Mouse (Mus musculus): ENCODE measurements at regions not wholly inside any gene's neighbourhood (a gene's known extent, or its start where the extent isn't known, plus 50 kb on each side); places are given as distances from the start of the nearest gene placed in this dataset.
A peak's percentile ranks its signal among the peaks of the same experiment; 100 is the strongest.

DNA sequence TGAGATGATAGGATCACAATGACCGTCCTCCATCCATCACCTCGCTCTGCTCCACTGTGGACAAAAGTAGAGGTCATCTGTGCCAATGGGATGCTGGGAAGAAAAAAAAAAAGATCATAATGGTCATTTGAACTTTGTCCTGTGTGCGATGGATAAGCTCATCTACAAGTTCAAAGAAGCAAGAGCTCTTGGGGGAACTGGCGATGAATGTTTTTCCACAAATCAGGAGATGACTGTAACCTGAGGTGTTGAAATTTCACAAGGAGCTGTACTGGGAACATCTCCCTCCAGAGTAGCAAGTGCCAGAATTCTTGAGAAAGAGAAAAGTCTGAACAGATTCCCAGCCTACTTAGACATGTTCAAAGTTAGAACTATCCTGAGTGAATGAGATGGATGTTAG, 287.0 kb downstream of the Tns3 start:
- no peak overlapping the region for H3K27ac ChIP-seq
- TF ChIP-seq CTCF (conservative IDR thresholded peaks at IDR 0.05) = no peak
- no peak for DNase-seq (ENCODE audit: low spot score in 2 of 2)
- no peak overlapping the region for H3K4me3 ChIP-seq

DNA sequence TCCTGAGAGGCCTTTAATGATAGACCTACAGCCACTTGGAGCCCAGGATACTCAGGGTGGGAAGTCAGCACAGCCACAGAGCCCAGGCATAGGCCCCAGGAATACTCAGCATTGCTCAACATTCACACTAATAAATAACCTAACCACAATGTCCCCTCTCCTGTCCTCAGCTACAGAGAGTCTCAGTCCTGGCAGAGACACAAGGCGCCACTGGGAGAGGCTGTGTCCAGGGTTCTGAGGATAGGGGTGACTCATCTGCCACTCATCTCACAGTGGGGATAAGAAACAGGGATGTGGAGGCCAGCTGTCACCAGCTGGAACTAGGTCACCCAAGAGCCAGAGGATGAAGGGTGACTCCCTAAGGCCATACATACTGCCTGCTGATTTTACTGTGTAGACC, 298.8 kb downstream of the Tns3 start:
- Histone ChIP-seq H3K4me3 (no peak overlapping the region), H3K27ac (no peak overlapping the region)
- TF ChIP-seq CTCF (conservative IDR thresholded peaks at IDR 0.05) = no peak
- no peak for DNase-seq (ENCODE audit: low spot score in 2 of 2)

DNA sequence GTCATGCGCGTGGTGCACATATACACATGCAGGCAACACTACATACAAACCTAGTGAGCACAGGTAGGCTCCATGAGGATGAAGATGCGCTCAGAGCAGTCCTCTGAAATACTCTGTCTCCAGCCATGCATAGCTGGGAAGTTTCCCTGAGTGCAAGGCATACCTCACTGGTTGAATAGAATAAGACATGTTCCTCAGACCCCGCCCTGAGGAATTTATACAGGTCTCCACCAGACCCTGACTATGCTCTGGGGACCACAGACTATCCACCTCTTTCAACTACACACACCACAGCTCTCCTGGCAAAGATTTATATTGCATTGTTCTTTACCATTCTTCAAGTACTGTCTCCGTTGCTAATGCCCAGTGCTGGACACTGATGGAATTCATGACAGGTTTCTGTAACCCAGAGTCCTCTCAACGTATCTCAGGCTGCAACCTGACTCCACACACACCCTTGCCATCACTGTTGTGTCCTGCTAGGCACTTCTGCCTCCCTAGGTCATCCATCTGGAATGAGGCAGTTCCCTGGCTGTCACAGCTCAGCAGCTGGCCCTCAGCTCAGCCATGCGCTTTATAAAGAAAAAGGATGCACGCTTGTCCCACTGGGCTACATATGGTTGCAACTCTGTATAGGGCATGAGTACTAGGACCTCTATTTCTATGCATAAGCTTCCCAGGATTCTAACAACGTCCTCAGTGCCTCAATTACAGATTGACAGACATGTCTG, 299.5 kb downstream of the Tns3 start:
- no peak overlapping the region for H3K4me3 ChIP-seq

DNA sequence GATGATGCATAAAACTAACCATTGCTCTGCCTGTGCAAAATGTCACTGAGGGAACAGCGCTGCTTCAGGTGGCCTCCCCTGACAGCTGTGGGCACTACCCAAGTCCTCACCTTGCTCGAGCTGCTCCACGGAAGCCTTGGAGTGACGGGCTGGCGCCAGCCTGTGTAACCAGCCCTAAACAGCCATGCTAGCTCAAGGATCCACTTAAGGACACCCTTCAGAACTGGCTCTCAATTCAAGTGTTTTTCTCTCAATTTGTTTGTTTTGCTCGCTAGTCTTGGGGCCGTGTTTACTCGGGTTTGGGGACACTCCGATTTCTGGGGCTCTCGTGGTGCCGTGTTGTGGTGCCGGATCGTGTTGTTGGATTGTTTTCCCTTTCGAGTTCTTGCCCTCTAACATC, 319.4 kb downstream of the Tns3 start:
- no peak overlapping the region for H3K27ac ChIP-seq
- DNase-seq (ENCODE audit: low spot score in 2 of 2) = no peak
- no peak overlapping the region for H3K4me3 ChIP-seq
- TF ChIP-seq CTCF (conservative IDR thresholded peaks at IDR 0.05) = no peak

More for the DNA sequence above, 299.5 kb downstream of the Tns3 start:
- H3K27ac ChIP-seq = no peak overlapping the region
- no peak for TF ChIP-seq CTCF (conservative IDR thresholded peaks at IDR 0.05)
- DNase-seq (ENCODE audit: low spot score in 2 of 2) = no peak

DNA sequence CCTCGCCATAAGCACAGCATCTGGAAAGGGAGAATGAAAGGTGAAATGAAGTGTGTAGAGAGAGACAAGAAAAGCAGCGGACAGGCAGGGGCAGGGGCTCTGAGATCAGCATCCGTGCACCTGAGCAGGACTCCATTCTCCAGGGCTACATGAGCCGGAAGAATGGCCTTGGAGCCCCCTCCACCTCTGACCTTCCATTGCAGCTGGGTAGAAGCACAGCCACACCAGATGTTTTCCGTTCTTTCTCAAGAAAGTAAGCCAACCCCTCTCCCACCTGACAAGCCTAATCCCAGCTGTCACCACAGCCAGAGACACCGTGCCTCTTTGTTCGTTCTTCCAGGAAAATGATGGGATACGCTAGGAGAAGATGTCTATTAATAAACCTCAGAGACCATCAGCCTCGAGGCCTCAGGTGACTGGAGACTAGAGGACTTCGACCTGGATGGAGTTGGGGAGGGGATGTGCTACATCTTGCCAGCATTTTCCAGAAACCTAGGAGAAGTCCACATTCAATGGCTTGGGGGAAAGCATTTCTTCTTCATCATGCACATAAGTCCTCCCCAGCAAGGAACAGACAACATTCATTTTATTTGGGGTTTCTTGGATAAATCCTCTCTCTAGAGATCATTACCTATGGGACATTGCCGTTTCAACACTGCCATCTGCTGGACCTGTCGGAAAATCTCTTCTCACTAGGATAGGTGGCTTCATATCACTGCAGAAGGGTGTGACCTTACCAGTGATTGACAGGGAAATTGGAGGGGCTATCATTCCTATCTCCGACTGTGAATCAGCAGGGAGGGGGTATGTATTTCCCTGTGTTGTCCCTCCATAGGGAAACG, 361.8 kb downstream of the Tns3 start:
- Histone ChIP-seq H3K27ac (no peak overlapping the region), H3K4me3 (no peak overlapping the region)
- TF ChIP-seq CTCF (conservative IDR thresholded peaks at IDR 0.05) = peak; percentile 87
- peak; percentile 58 to 65 for DNase-seq (ENCODE audit: low spot score in 2 of 2)

DNA sequence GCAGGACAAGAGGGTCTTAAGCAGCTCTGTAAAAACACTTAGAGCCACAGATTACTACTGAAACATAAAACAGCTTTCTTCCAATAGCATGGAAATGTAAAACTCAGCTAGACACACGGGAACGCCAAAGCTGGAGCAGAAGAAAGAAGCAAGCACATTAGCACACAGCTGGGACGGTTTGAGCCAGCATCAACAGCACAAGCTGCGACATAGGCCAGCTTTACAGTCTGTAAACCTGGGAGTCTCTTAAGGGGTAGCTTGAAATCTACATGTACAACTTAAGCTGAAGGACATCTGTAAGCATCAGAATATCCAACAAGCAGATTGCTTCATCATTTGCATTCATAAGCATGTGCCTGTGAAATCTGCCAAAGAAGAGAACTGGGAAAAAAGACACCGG, 366.9 kb downstream of the Tns3 start:
- Histone ChIP-seq H3K27ac (no peak overlapping the region), H3K4me3 (no peak overlapping the region)
- no peak for TF ChIP-seq CTCF (conservative IDR thresholded peaks at IDR 0.05)
- peak in 1 of 2 experiments; percentile 9 for DNase-seq (ENCODE audit: low spot score in 2 of 2)

DNA sequence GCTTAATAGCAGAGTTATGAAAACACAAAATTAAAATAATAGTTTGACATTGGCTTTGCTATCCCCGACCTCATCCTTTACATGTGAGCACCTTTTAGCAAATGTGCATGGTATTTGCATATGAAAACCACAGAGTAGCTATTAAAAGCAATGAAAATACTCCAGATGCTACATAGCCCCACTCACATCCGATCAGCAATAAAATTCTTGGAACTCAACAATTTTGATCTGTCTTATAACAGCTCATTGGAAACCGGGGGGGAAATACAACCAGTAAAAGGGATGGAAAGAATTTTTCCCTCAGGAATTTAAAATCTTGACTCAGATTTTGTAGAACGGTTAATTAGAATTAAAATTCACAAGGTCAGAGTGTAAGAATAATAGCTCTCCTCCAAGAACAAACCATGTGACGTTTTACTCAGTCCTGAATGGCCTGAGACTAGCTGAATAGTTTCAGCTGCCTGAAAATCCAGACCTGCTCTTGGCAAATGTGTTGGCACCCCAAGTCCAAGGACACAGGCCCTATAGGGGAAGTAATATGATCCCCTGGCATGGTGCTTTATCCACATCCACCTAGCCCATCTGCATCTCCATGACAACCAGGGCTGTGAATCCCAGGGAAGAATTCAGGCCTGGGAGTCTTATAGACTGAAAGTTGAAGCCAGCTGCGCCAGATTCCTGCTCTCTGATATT, 370.9 kb downstream of the Tns3 start:
- no peak overlapping the region for H3K4me3 ChIP-seq
- TF ChIP-seq CTCF (conservative IDR thresholded peaks at IDR 0.05) = no peak

DNA sequence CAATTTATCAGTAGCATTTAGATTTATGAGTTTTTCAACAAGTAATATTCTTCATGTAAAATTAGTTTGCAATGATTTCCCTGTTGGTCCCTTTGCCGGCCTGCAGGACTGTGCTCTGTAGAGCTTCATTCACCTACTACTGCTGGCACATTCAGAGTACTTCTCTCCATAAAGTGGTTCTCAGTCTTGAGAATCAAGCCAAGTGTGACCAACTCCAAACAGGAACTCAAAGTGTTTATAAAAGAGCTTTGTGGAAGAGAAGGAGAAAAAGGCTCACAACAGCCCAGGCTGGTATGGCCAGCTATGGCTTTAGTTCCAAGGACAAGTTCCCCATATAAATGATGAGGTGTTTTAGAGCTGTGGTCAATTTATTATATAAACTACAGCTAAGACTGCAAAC, 379.1 kb downstream of the Tns3 start:
- TF ChIP-seq CTCF (conservative IDR thresholded peaks at IDR 0.05) = no peak
- Histone ChIP-seq H3K4me3 (no peak overlapping the region), H3K27ac (no peak overlapping the region)
- no peak for DNase-seq (ENCODE audit: low spot score in 2 of 2)

More for the DNA sequence above, 370.9 kb downstream of the Tns3 start:
- H3K27ac ChIP-seq = no peak overlapping the region
- no peak for DNase-seq (ENCODE audit: low spot score in 2 of 2)

DNA sequence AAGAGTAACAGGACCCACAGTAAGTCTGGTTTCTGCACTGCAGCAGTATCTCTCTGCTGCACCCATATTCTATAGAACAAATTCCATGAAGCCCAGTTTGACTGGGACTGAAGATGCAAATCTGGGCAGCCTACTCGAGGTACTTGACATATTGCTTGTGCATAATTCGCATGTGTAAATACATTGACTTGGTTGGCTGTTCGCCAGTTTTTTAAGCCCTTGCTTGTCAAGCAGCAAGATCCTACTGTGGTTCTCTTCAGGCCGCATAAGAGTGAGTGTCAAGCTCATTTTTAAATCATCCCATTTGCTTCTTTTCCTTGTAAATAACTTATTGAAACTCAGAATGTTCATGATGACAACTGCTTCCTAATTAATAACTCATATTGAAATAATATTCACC, 389.1 kb downstream of the Tns3 start:
- Histone ChIP-seq H3K4me3 (no peak overlapping the region), H3K27ac (no peak overlapping the region)
- no peak for TF ChIP-seq CTCF (conservative IDR thresholded peaks at IDR 0.05)
- no peak for DNase-seq (ENCODE audit: low spot score in 2 of 2)

DNA sequence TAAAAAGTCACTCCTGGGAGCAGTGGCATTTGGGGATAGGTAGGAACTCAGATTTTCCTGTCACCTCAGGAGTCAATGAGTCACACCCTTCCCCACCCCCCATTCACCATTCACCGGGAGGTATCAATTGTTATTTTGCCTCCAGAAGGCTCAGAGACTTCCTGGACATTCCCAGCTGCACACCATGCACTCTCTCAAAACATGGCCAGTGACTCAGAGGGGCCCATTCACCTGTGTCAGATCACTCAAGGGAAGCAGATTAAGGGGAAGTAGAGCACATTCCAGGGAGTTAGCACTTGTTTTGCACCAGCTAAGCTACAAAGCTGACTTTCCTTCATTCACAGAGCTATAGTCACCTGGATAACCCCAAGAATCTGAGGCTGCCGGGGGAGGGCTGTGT, 395.2 kb downstream of the Tns3 start:
- TF ChIP-seq CTCF (conservative IDR thresholded peaks at IDR 0.05) = no peak
- no peak overlapping the region for H3K27ac ChIP-seq
- no peak overlapping the region for H3K4me3 ChIP-seq
- no peak for DNase-seq (ENCODE audit: low spot score in 2 of 2)

DNA sequence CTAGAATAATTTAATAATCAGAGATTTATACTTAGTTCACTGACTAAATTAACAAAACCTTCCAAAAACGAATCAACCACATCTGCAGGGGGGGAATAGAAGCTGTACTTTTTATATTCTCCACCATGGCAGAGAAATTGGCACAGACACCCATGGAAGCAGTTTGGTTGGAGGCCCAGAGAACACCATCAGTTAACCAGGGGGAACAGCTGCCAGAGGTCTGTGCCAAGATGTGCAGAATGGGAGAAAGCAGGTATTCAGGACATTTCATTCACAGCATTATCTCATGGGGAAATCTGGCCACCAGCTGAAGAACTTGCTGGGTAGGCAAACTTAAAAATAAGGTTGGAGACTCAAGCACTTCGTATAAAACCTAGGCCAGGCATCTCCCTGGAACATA, 410.3 kb downstream of the Tns3 start:
- Histone ChIP-seq H3K4me3 (no peak overlapping the region), H3K27ac (no peak overlapping the region)
- DNase-seq (ENCODE audit: low spot score in 2 of 2) = peak; percentile 11 to 22
- no peak for TF ChIP-seq CTCF (conservative IDR thresholded peaks at IDR 0.05)

DNA sequence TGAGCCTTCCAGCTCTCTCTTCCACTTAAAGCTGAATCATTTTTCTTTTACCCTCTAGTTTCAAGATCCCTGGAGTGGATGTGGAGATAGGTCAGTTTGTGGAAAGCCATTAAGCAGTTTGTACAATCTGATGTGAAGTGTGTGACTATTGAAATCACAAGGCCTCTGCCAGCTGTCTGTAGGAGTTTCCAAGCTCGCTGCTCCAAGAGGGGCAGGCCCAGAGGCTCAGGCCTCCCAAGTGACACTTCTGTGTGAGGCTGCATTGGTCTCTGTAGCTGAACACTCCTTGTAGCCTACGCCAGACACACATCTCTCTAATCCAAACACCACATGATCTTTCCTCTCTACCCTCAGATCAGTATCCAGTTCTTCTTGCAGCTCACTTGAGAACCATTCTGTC, 413.0 kb downstream of the Tns3 start:
- TF ChIP-seq CTCF (conservative IDR thresholded peaks at IDR 0.05) = no peak
- H3K4me3 ChIP-seq = no peak overlapping the region
- DNase-seq (ENCODE audit: low spot score in 2 of 2) = no peak
- H3K27ac ChIP-seq = no peak overlapping the region

DNA sequence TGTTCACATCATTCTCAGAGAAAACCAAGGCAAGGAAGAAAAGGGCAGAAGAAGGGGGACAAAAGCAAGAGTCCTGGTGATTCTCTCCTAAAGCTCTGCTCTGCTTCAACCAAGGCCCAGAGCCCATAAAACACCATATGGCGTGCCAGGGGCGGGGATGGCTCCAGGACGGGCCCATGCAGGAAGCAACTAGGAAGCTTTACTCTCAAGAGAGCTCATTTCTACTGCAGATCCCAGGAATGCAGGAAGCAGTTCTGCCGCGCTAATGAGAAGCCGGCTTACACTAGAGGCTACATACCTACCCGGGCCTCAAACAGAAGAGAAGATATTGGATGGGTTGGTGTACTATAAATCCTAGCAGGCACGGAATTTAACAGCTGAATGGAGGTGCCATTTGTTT, 414.9 kb downstream of the Tns3 start:
- Histone ChIP-seq H3K4me3 (no peak overlapping the region), H3K27ac (no peak overlapping the region)
- no peak for DNase-seq (ENCODE audit: low spot score in 2 of 2)
- TF ChIP-seq CTCF (conservative IDR thresholded peaks at IDR 0.05) = no peak
